Mouse (Mus musculus) limb, embryonic 12.5 days (tissue): ENCODE results near the gene Tcea2. TPM values are rescaled to one million over a fixed set of nuclear protein-coding genes. Genes with fewer than 3 reads are reported as not detected.

Experiments used
- ATAC-seq: fragments of 200-750 bp; cut with Nextera tagmentation; 2 replicates; pipeline ENCODE4 v1.8.0; 2017; ENCODE audit warnings: low read depth, moderate TSS enrichment; ENCODE audit not compliant: insufficient number of reproducible peaks, insufficient read depth, low FRiP score, low TSS enrichment
- H3K27ac ChIP-seq: fragments of 300-500 bp; sonication (generic); 2 replicates; pipeline ENCODE4 v1.5.1; 2016; ENCODE audit warnings: mild to moderate bottlenecking, moderate library complexity
- H3K27me3 ChIP-seq: fragments of 300-500 bp; sonication (generic); 2 replicates; pipeline ENCODE4 v1.6.1; 2016; ENCODE audit warnings: mild to moderate bottlenecking, moderate library complexity
- H3K36me3 ChIP-seq: fragments of 300-500 bp; sonication (generic); 2 replicates; pipeline ENCODE4 v1.6.1; 2016; ENCODE audit warnings: mild to moderate bottlenecking, moderate library complexity
- H3K4me1 ChIP-seq: fragments of 300-500 bp; sonication (generic); replicated peaks from 2 replicates; pipeline ENCODE4 v1.6.1; 2016
- H3K4me2 ChIP-seq: fragments of 300-500 bp; sonication (generic); 2 replicates; pipeline ENCODE4 v1.6.1; 2016; ENCODE audit warnings: mild to moderate bottlenecking, moderate library complexity
- H3K4me3 ChIP-seq: fragments of 300-500 bp; sonication (generic); replicated peaks from 2 replicates; pipeline ENCODE4 v1.5.1; 2016; ENCODE audit warnings: mild to moderate bottlenecking
- H3K9ac ChIP-seq: fragments of 300-500 bp; sonication (generic); replicated peaks from 2 replicates; pipeline ENCODE4 v1.6.1; 2016; ENCODE audit warnings: mild to moderate bottlenecking, moderate library complexity
- H3K9me3 ChIP-seq: fragments of 300-500 bp; sonication (generic); 2 replicates; pipeline ENCODE4 v1.6.1; 2016; ENCODE audit warnings: mild to moderate bottlenecking, moderate library complexity
- WGBS: fragments of 180-500 bp; shearing (Covaris S2); methylation state at CpG from one replicate; pipeline ENCODE4 v1.1.7; 2016; 5-methylcytosine and 5-hydroxymethylcytosine counted together
- polyA plus RNA-seq: library from polyadenylated mRNA; unstranded; fragments of >200 nt; fragmentation: Nextera tagmentation; extraction: Ambion mirVana; gene quantifications from 2 replicates; pipeline ENCODE4 v1.2.1, GENCODE M21; 2016

The Tcea2 gene
- polyA plus RNA-seq, 1 experiment from 2014 or later, result 31.6 TPM

- ATAC-seq, result no peak
- WGBS, result 85% methylated on average over 1 of the region's 1 CpGs
- H3K4me3 ChIP-seq, result no peak overlapping the region
- 0 out of 2 replicates have a peak, but pooled peaks cover 3% of the 10 kb centered on the region for H3K4me1 ChIP-seq
- H3K4me2 ChIP-seq, result no peak overlapping the region
- no peak overlapping the region for H3K9ac ChIP-seq
- H3K27ac ChIP-seq, result no peak overlapping the region
- H3K27me3 ChIP-seq, result 0 out of 2 replicates have a peak, but pooled peaks cover 5% of the 10 kb centered on the region
- no peaks in the 10 kb centered on the region for H3K36me3 ChIP-seq
- H3K9me3 ChIP-seq, result no peaks in the 10 kb centered on the region
Observed at GRCm38 (mm10) chr2:181713749-181714148, 33.6 kb downstream of the Tcea2 start.

DNA sequence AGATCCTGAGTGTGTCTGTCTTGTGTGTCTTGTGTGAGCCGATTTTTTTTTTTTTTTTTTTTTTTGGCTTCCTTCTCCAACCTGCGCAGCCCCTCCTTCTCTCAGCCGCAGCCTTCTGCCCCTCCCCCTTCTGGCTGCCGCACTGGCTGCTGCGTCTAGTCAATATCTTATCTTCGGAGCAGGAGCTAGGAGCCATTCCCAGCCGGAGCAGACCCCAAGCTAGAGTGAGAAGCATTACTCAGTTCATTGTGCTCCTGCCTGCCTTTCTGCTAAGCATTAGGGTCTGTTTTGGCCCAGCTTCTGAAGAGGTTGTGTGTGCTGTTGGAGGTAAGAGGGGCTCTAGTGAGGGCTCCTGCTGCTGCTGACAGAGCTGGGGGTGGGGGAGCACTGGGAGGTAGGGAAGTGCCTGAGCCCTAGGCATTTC is 34.8 kb downstream of the Tcea2 start, which contains the start of gene Oprl1:
Oprl1 (plus strand) TSS at position 114 of the 424 bp plus-strand sequence.
- WGBS, result 10% methylated on average over 7 of the region's 7 CpGs
- Histone ChIP-seq H3K4me3 (0 out of 2 replicates have a peak within 1 kb of the TSS, but pooled peaks have one; percentile 21), H3K4me1 (0 out of 2 replicates have a peak, but pooled peaks cover 3% of the 10 kb centered on the region), H3K36me3 (no peaks in the 10 kb centered on the region), H3K27ac (no peak within 1 kb of the TSS), H3K9ac (0 out of 2 replicates have a peak within 1 kb of the TSS, but pooled peaks have one; percentile 37), H3K4me2 (peak within 1 kb of the TSS; percentile 45), H3K27me3 (0 out of 2 replicates have a peak, but pooled peaks cover 5% of the 10 kb centered on the region), H3K9me3 (no peaks in the 10 kb centered on the region)
- 0 out of 2 replicates have a peak, but pooled peaks have one; percentile 42 for ATAC-seq

- H3K9me3 ChIP-seq, result no peaks in the 10 kb centered on the region
- H3K36me3 ChIP-seq, result no peaks in the 10 kb centered on the region
- H3K27me3 ChIP-seq, result 0 out of 2 replicates have a peak, but pooled peaks cover 5% of the 10 kb centered on the region
- peak overlapping the region; percentile 45 for H3K4me2 ChIP-seq
- 75% methylated on average over 3 of the region's 3 CpGs for WGBS
- H3K4me3 ChIP-seq, result 0 out of 2 replicates have a peak overlapping the region, but pooled peaks have one; percentile 21
- 0 out of 2 replicates have a peak overlapping the region, but pooled peaks have one; percentile 37 for H3K9ac ChIP-seq
- 0 out of 2 replicates have a peak, but pooled peaks have one; percentile 10 for ATAC-seq
- H3K27ac ChIP-seq, result no peak overlapping the region
- 0 out of 2 replicates have a peak, but pooled peaks cover 3% of the 10 kb centered on the region for H3K4me1 ChIP-seq
Observed at GRCm38 (mm10) chr2:181715382-181715781, 35.3 kb downstream of the Tcea2 start.

GRCm38 (mm10) chr2:181716991-181717390 is 36.9 kb downstream of the Tcea2 start:
- H3K27me3 ChIP-seq, result 0 out of 2 replicates have a peak, but pooled peaks cover 5% of the 10 kb centered on the region
- no peaks in the 10 kb centered on the region for H3K36me3 ChIP-seq
- no peaks in the 10 kb centered on the region for H3K9me3 ChIP-seq
- no peak for ATAC-seq
- no peak overlapping the region for H3K27ac ChIP-seq
- H3K4me3 ChIP-seq, result no peak overlapping the region
- H3K9ac ChIP-seq, result no peak overlapping the region
- 0 out of 2 replicates have a peak, but pooled peaks cover 3% of the 10 kb centered on the region for H3K4me1 ChIP-seq
- no peak overlapping the region for H3K4me2 ChIP-seq
- WGBS, result 67% methylated on average over 3 of the region's 3 CpGs

- ATAC-seq, result no peak
- H3K27me3 ChIP-seq, result no peaks in the 10 kb centered on the region
- H3K27ac ChIP-seq, result no peak overlapping the region
- H3K4me2 ChIP-seq, result no peak overlapping the region
- 29% methylated on average over 3 of the region's 3 CpGs for WGBS
- 0 out of 2 replicates have a peak, but pooled peaks cover under 1% of the 10 kb centered on the region for H3K4me1 ChIP-seq
- H3K36me3 ChIP-seq, result no peaks in the 10 kb centered on the region
- no peaks in the 10 kb centered on the region for H3K9me3 ChIP-seq
- H3K9ac ChIP-seq, result no peak overlapping the region
- no peak overlapping the region for H3K4me3 ChIP-seq
Observed at GRCm38 (mm10) chr2:181720061-181720460, 40.0 kb downstream of the Tcea2 start.

DNA sequence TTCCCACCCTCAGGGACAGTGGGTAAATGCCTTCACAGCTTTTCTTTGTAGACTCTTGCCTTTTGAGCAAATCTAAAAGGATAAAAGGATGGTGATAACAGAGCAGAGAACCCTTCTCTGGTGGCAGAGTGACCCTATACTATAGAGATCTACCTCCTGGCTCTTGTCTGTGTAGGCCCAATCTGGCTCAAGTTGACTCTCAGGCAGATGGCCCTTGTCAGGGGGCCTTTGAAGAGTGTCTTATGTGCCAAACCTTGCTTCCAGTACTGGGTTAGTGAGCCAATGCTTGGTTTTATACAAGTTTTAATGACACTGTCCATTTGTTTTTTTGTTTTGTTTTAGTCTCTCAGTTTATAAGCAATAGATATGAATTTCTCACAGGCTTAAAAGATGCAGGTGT is 41.1 kb downstream of the Tcea2 start:
- no peak overlapping the region for H3K9ac ChIP-seq
- H3K4me2 ChIP-seq, result no peak overlapping the region
- no peaks in the 10 kb centered on the region for H3K36me3 ChIP-seq
- no peak overlapping the region for H3K27ac ChIP-seq
- ATAC-seq, result no peak
- no peaks in the 10 kb centered on the region for H3K9me3 ChIP-seq
- H3K4me3 ChIP-seq, result no peak overlapping the region
- no peaks in the 10 kb centered on the region for H3K27me3 ChIP-seq
- no peaks in the 10 kb centered on the region for H3K4me1 ChIP-seq

DNA sequence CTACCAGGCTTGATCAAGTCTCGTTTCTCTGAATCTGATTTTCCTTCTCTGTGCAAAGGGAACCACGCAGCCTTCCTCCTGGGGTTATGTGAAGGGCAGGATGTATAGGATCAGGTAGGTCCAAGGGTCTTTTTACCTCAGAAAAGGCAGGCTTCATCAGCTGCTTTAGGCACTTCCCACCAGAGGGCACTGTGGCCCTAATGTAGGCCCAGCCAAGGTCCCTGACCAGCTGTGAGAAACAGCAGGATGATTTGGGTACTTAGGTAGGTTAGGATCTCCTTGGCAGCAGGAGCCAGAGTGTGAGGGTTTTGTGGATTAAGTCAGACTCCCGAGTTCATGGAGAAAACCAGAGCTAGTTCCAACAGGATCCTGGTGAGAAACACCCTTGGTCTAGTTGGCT is 42.1 kb downstream of the Tcea2 start:
- H3K27me3 ChIP-seq, result no peaks in the 10 kb centered on the region
- ATAC-seq, result 0 out of 2 replicates have a peak, but pooled peaks have one; percentile 33
- H3K9ac ChIP-seq, result no peak overlapping the region
- no peak overlapping the region for H3K27ac ChIP-seq
- no peaks in the 10 kb centered on the region for H3K4me1 ChIP-seq
- WGBS, result 15% methylated on average over 3 of the region's 3 CpGs
- H3K4me2 ChIP-seq, result no peak overlapping the region
- no peaks in the 10 kb centered on the region for H3K9me3 ChIP-seq
- no peak overlapping the region for H3K4me3 ChIP-seq
- no peaks in the 10 kb centered on the region for H3K36me3 ChIP-seq

DNA sequence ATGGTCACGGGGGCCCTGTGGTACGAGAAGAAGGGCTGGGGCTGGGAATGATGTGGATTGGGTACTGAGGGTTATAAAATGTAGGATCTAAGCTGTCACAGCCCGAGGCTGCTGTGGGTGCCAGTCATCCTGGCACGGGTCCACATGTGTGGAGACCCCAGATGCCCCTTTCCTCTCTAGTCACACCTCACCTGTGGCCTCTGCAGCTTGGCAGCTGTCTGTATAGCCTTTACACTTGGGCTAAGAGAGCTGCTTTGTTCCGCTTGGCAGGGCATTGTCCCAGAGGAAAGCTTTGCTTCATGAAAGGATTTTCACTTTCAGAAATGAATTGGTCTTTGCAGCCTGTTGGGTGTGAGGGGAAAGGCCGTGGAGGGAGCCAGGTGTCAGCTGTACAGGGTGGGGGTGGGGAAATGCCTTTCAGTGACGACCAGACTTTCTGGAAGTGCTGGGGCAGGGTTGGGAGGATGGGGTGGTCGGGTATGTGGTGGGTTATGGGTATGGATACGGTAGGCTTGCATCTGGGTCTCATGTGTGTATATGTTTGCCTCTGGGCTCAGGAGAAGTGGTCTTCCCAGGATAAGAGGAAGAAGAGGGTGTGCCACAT is 47.7 kb downstream of the Tcea2 start:
- H3K4me3 ChIP-seq, result no peak overlapping the region
- no peak overlapping the region for H3K27ac ChIP-seq
- no peak overlapping the region for H3K9ac ChIP-seq
- ATAC-seq, result no peak
- H3K36me3 ChIP-seq, result no peaks in the 10 kb centered on the region
- H3K9me3 ChIP-seq, result no peaks in the 10 kb centered on the region
- H3K4me1 ChIP-seq, result peaks cover 9% of the 10 kb centered on the region; the same call in 1 of the 2 replicates
- H3K27me3 ChIP-seq, result no peaks in the 10 kb centered on the region
- H3K4me2 ChIP-seq, result no peak overlapping the region
- WGBS, result 44% methylated on average over 9 of the region's 9 CpGs

DNA sequence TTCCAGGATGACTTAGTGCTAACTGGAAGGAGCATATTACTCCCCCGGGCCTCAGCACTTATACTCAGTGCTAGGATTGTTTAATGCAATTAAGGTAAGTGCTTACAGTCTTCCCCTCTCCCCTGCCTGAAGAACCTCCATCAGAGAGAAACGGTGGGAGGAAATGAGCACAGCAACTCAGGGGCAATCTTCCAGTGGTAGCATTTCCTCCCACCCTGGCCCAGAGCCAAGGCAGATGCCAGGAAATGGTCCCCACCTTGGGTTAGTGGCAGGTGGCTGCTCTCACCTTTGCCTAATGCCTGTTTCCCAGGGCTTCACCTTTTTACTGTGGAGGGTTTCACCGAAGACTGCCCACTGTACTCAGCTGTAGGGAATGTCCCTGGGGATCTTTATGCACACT is 49.9 kb downstream of the Tcea2 start:
- no peaks in the 10 kb centered on the region for H3K27me3 ChIP-seq
- no peak overlapping the region for H3K27ac ChIP-seq
- no peak overlapping the region for H3K4me2 ChIP-seq
- no peaks in the 10 kb centered on the region for H3K9me3 ChIP-seq
- WGBS, result 53% methylated on average over 3 of the region's 3 CpGs
- H3K9ac ChIP-seq, result no peak overlapping the region
- H3K4me3 ChIP-seq, result no peak overlapping the region
- H3K36me3 ChIP-seq, result no peaks in the 10 kb centered on the region
- H3K4me1 ChIP-seq, result peaks cover 9% of the 10 kb centered on the region; the same call in 1 of the 2 replicates
- no peak for ATAC-seq
